Mouse (Mus musculus): ENCODE results near the gene Icam5. TPM values are rescaled to one million over a fixed set of nuclear protein-coding genes. Genes with fewer than 3 reads are reported as not detected.

Icam5 gene
- polyA plus RNA-seq, 1 experiment from 2014 or later: 0.20 TPM

- H3K9ac ChIP-seq: peak within 1 kb of the TSS; percentile 80
- 2% methylated on average over 58 of the region's 58 CpGs for WGBS
- peak within 1 kb of the TSS; percentile 93 for H3K4me3 ChIP-seq (replicated peaks)
- ATAC-seq (ENCODE audit: insufficient number of reproducible peaks, low FRiP score, low TSS enrichment, low read depth): peak; percentile 91
- H3K4me1 ChIP-seq: peaks cover 15% of the 10 kb centered on the region
- no peaks in the 10 kb centered on the region for H3K27me3 ChIP-seq
- H3K36me3 ChIP-seq: peaks cover 45% of the 10 kb centered on the region
- peak within 1 kb of the TSS; percentile 85 for H3K4me2 ChIP-seq (replicated peaks)
- no peaks in the 10 kb centered on the region for H3K9me3 ChIP-seq (replicated peaks)
- H3K27ac ChIP-seq (replicated peaks): peak within 1 kb of the TSS; percentile 73
Observed at GRCm38 (mm10) chr9:21073044-21073840, 41.4 kb downstream of the Icam5 start, which contains the start of the genes Gm49373 and Fdx1l. Gene Gm49373 (minus strand): TSS chr9:21073096. Gene Fdx1l (minus strand): TSS chr9:21073614.

DNA sequence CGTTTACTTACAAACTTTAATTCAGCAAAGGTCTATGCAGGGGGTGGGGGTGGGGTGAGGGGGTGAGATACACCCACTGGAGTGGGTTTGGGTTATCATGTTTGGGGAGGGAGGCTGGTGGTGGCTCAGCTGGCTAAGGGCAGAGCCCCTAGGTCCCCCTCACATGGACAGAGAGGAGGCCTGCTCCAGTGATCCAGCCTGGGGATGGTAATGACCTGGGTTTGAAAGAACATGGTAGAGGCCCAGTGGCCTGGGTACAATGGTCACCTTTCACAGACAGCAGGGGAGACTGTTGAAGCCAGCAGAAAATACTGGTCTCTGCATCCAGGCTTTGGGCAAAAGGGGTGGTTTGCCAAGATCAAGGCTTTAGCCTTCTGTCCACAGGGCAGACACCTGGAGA, 42.3 kb downstream of the Icam5 start:
- no peak overlapping the region for H3K27ac ChIP-seq (replicated peaks)
- ATAC-seq (ENCODE audit: insufficient number of reproducible peaks, low FRiP score, low TSS enrichment, low read depth): no peak
- H3K27me3 ChIP-seq: no peaks in the 10 kb centered on the region
- 77% methylated on average over 1 of the region's 1 CpGs for WGBS
- no peak overlapping the region for H3K9ac ChIP-seq
- no peak overlapping the region for H3K4me3 ChIP-seq (replicated peaks)
- no peaks in the 10 kb centered on the region for H3K9me3 ChIP-seq (replicated peaks)
- H3K4me1 ChIP-seq: peaks cover 15% of the 10 kb centered on the region
- peak overlapping the region; percentile 85; the same call in 1 of the 2 replicates for H3K4me2 ChIP-seq (replicated peaks)
- peaks cover 54% of the 10 kb centered on the region for H3K36me3 ChIP-seq

DNA sequence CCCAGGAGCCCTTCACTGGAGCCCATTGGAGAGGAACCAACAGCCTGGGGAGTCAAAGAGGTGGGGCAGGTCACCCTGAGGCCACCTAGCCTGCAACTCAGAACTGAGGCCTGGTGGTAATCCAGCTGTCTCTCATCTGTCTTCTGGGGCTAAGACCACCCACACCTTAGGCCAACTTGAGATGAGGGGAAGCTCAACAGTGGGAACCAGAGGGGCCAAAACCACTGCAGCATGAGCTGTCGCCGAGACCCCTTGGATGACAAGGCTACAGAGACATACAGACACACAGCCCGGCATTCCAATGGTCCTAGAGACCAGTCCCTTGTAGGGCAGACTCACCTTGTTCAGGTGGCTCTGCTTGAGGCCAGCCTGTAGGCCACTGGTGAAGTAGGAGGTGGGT, 43.8 kb downstream of the Icam5 start:
- no peak overlapping the region for H3K4me3 ChIP-seq (replicated peaks)
- H3K4me1 ChIP-seq: peaks cover 15% of the 10 kb centered on the region
- H3K9me3 ChIP-seq (replicated peaks): no peaks in the 10 kb centered on the region
- ATAC-seq (ENCODE audit: insufficient number of reproducible peaks, low FRiP score, low TSS enrichment, low read depth): no peak
- peaks cover 64% of the 10 kb centered on the region for H3K36me3 ChIP-seq
- 89% methylated on average over 3 of the region's 3 CpGs for WGBS
- H3K27ac ChIP-seq (replicated peaks): no peak overlapping the region
- no peaks in the 10 kb centered on the region for H3K27me3 ChIP-seq
- no peak overlapping the region for H3K4me2 ChIP-seq (replicated peaks)
- H3K9ac ChIP-seq: no peak overlapping the region

DNA sequence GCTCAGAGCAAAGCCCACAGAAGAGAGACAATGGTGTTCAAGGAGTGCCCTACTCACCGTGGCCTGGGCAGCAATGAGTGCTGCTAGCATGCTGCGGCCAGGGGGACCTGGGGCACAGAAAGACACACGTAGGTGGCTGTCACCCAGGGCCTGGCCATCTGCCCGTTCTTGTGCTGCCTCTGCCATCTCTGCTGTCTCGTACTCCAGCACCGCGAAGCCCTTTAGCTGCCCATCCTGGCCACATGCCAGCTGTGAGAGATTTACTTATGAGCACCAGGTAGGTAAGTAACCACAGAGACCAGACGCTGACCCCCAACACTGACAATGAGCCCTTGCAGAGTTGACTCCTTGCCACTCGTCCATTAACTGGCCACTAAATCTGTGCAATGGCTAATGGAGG, 49.3 kb downstream of the Icam5 start:
- H3K4me1 ChIP-seq: no peaks in the 10 kb centered on the region
- H3K27ac ChIP-seq (replicated peaks): no peak overlapping the region
- H3K9ac ChIP-seq: no peak overlapping the region
- no peak overlapping the region for H3K4me2 ChIP-seq (replicated peaks)
- no peak for ATAC-seq (ENCODE audit: insufficient number of reproducible peaks, low FRiP score, low TSS enrichment, low read depth)
- peaks cover 93% of the 10 kb centered on the region for H3K36me3 ChIP-seq
- H3K27me3 ChIP-seq: no peaks in the 10 kb centered on the region
- 87% methylated on average over 9 of the region's 9 CpGs for WGBS
- no peak overlapping the region for H3K4me3 ChIP-seq (replicated peaks)
- no peaks in the 10 kb centered on the region for H3K9me3 ChIP-seq (replicated peaks)

- H3K36me3 ChIP-seq: peaks cover 93% of the 10 kb centered on the region
- no peaks in the 10 kb centered on the region for H3K4me1 ChIP-seq
- no peak overlapping the region for H3K4me2 ChIP-seq (replicated peaks)
- 93% methylated on average over 3 of the region's 3 CpGs for WGBS
- no peaks in the 10 kb centered on the region for H3K27me3 ChIP-seq
- H3K9me3 ChIP-seq (replicated peaks): no peaks in the 10 kb centered on the region
- no peak overlapping the region for H3K27ac ChIP-seq (replicated peaks)
- ATAC-seq (ENCODE audit: insufficient number of reproducible peaks, low FRiP score, low TSS enrichment, low read depth): no peak
- H3K9ac ChIP-seq: no peak overlapping the region
- no peak overlapping the region for H3K4me3 ChIP-seq (replicated peaks)
Observed at GRCm38 (mm10) chr9:21083324-21083723, 51.5 kb downstream of the Icam5 start.

MicroRNAs within 50 kb of the gene (microRNA counts, 519-probe panel; counts per million panel counts)
- microRNA mmu-miR-1900: 2,758 counts per million, percentile 65 among the panel's probes with 10 or more counts

Small RNA genes lying within 50 kb of the gene (microRNA-seq; reads per million reads assigned to microRNA genes)
- gene Mir1900 (ENCODE audit: borderline number of aligned reads) (not detected), gene Mir7082 (ENCODE audit: borderline number of aligned reads) (1.2 reads per million)

Other genes with a start within 250 kb of the Icam5 start
- gene Col5a3, start 217.0 kb upstream of the Icam5 start, polyA plus RNA-seq (2015; fragmentation: Nextera tagmentation; extraction: Ambion mirVana): 5.9 and 6.8 TPM in 2 replicates
- gene Rdh8, start 213.6 kb upstream of the Icam5 start, polyA plus RNA-seq (2015; fragmentation: Nextera tagmentation; extraction: Ambion mirVana): not detected in 2 replicates
- 16.5 and 18.4 TPM in 2 replicates for gene A230050P20Rik, start 163.4 kb upstream of the Icam5 start, polyA plus RNA-seq (2015; fragmentation: Nextera tagmentation; extraction: Ambion mirVana)
- gene Angptl6, start 152.3 kb upstream of the Icam5 start, polyA plus RNA-seq (2015; fragmentation: Nextera tagmentation; extraction: Ambion mirVana): 5.0 and 5.4 TPM in 2 replicates
- 83.2 and 89.9 TPM in 2 replicates for gene Ppan, start 143.9 kb upstream of the Icam5 start, polyA plus RNA-seq (2015; fragmentation: Nextera tagmentation; extraction: Ambion mirVana)
- 305 and 312 TPM in 2 replicates for gene Eif3g, start 133.4 kb upstream of the Icam5 start, polyA plus RNA-seq (2015; fragmentation: Nextera tagmentation; extraction: Ambion mirVana)
- gene Dnmt1, start 72.2 kb upstream of the Icam5 start, polyA plus RNA-seq (2015; fragmentation: Nextera tagmentation; extraction: Ambion mirVana): 77.2 and 78.4 TPM in 2 replicates
- gene S1pr2, start 55.3 kb upstream of the Icam5 start, polyA plus RNA-seq (2015; fragmentation: Nextera tagmentation; extraction: Ambion mirVana): 61.8 and 68.5 TPM in 2 replicates
- gene Mrpl4, start 29.3 kb upstream of the Icam5 start, polyA plus RNA-seq (2015; fragmentation: Nextera tagmentation; extraction: Ambion mirVana): 122 and 126 TPM in 2 replicates
- 20.7 and 21.7 TPM in 2 replicates for gene Icam1, start 16.1 kb upstream of the Icam5 start, polyA plus RNA-seq (2015; fragmentation: Nextera tagmentation; extraction: Ambion mirVana)
- gene Icam4, start 2.7 kb upstream of the Icam5 start, polyA plus RNA-seq (2015; fragmentation: Nextera tagmentation; extraction: Ambion mirVana): 0.59 and 1.0 TPM in 2 replicates
- 0.39 and 1.5 TPM in 2 replicates for gene Zglp1, start 35.0 kb downstream of the Icam5 start, polyA plus RNA-seq (2015; fragmentation: Nextera tagmentation; extraction: Ambion mirVana)
- 0.72 and 1.0 TPM in 2 replicates for gene Gm49373, start 41.0 kb downstream of the Icam5 start, polyA plus RNA-seq (2015; fragmentation: Nextera tagmentation; extraction: Ambion mirVana)
- gene Fdx1l, start 41.5 kb downstream of the Icam5 start, polyA plus RNA-seq (2015; fragmentation: Nextera tagmentation; extraction: Ambion mirVana): 61.0 and 65.4 TPM in 2 replicates
- gene Gm38431, start 59.9 kb downstream of the Icam5 start, polyA plus RNA-seq (2015; fragmentation: Nextera tagmentation; extraction: Ambion mirVana): 1.6 and 2.9 TPM in 2 replicates
- gene Raver1, start 59.9 kb downstream of the Icam5 start, polyA plus RNA-seq (2015; fragmentation: Nextera tagmentation; extraction: Ambion mirVana): 55.4 and 65.8 TPM in 2 replicates
- gene Tyk2, start 99.2 kb downstream of the Icam5 start, polyA plus RNA-seq (2015; fragmentation: Nextera tagmentation; extraction: Ambion mirVana): 13.9 and 16.0 TPM in 2 replicates
- 296 and 300 TPM in 2 replicates for gene Cdc37, start 117.9 kb downstream of the Icam5 start, polyA plus RNA-seq (2015; fragmentation: Nextera tagmentation; extraction: Ambion mirVana)
- 7.5 and 9.4 TPM in 2 replicates for gene Pde4a, start 133.6 kb downstream of the Icam5 start, polyA plus RNA-seq (2015; fragmentation: Nextera tagmentation; extraction: Ambion mirVana)
- 73.2 and 76.4 TPM in 2 replicates for gene Keap1, start 207.3 kb downstream of the Icam5 start, polyA plus RNA-seq (2015; fragmentation: Nextera tagmentation; extraction: Ambion mirVana)
- 4.5 and 5.0 TPM in 2 replicates for gene S1pr5, start 216.4 kb downstream of the Icam5 start, polyA plus RNA-seq (2015; fragmentation: Nextera tagmentation; extraction: Ambion mirVana)
- 40.5 and 44.8 TPM in 2 replicates for gene Atg4d, start 233.2 kb downstream of the Icam5 start, polyA plus RNA-seq (2015; fragmentation: Nextera tagmentation; extraction: Ambion mirVana)

All from embryonic facial prominence, embryonic 15.5 days (tissue).